Mouse (Mus musculus) stomach, embryonic 14.5 days (tissue): ENCODE measurements around the gene Zfyve1. TPM values are rescaled to one million over a fixed set of nuclear protein-coding genes. Genes with fewer than 3 reads are reported as not detected.

Experiments
- ATAC-seq: fragments of 200-750 bp; cut with Nextera tagmentation; 2 replicates; pipeline ENCODE4 v1.8.0; 2017; ENCODE audit warnings: low read depth, moderate TSS enrichment; ENCODE audit not compliant: insufficient number of reproducible peaks, insufficient read depth, low FRiP score
- H3K27ac ChIP-seq: fragments of 300-500 bp; sonication (generic); 2 replicates; pipeline ENCODE4 v1.5.1; 2014; ENCODE audit warnings: mild to moderate bottlenecking, low read length, moderate library complexity, mixed read lengths
- H3K27me3 ChIP-seq: fragments of 300-500 bp; sonication (generic); 2 replicates; pipeline ENCODE4 v1.6.1; 2014; ENCODE audit warnings: low read length, control low read depth, mixed read lengths; ENCODE audit not compliant: control insufficient read depth, insufficient read depth
- H3K36me3 ChIP-seq: fragments of 300-500 bp; sonication (generic); 2 replicates; pipeline ENCODE4 v1.6.1; 2014; ENCODE audit warnings: mild to moderate bottlenecking, control low read depth, low read length, moderate library complexity, mixed read lengths; ENCODE audit not compliant: control insufficient read depth, insufficient read depth
- H3K4me1 ChIP-seq: fragments of 300-500 bp; sonication (generic); 2 replicates; pipeline ENCODE4 v1.6.1; 2014; ENCODE audit warnings: low read length, control low read depth, mixed read lengths; ENCODE audit not compliant: control insufficient read depth, insufficient read depth
- H3K4me2 ChIP-seq: fragments of 300-500 bp; sonication (generic); replicated peaks from 2 replicates; pipeline ENCODE4 v1.6.1; 2014; ENCODE audit warnings: low read depth, low read length, control low read depth
- H3K4me3 ChIP-seq: fragments of 300-500 bp; sonication (generic); 2 replicates; pipeline ENCODE4 v1.5.1; 2014; ENCODE audit warnings: low read depth, low read length, control low read depth
- H3K9ac ChIP-seq: fragments of 300-500 bp; sonication (generic); replicated peaks from 2 replicates; pipeline ENCODE4 v1.6.1; 2014; ENCODE audit warnings: low read depth, mild to moderate bottlenecking, control low read depth, low read length, moderate library complexity, mixed read lengths
- H3K9me3 ChIP-seq: fragments of 300-500 bp; sonication (generic); 2 replicates; pipeline ENCODE4 v1.6.1; 2016; ENCODE audit warnings: low read depth, low read length, control low read depth; ENCODE audit not compliant: control insufficient read depth
- WGBS: fragments of 180-500 bp; shearing (Covaris S2); extraction: QIAGEN DNeasy Blood & Tissue Kit; methylation state at CpG from one replicate; pipeline ENCODE4 v1.1.7; 2014; 5-methylcytosine and 5-hydroxymethylcytosine counted together
- polyA plus RNA-seq: library from polyadenylated mRNA; unstranded; fragments of >200 nt; fragmentation: Nextera tagmentation; extraction: Ambion mirVana; gene quantifications from 2 replicates; pipeline ENCODE4 v1.2.1, GENCODE M21; 2014

The Zfyve1 gene
- polyA plus RNA-seq, 1 experiment from 2014 or later: 15.9 TPM

DNA sequence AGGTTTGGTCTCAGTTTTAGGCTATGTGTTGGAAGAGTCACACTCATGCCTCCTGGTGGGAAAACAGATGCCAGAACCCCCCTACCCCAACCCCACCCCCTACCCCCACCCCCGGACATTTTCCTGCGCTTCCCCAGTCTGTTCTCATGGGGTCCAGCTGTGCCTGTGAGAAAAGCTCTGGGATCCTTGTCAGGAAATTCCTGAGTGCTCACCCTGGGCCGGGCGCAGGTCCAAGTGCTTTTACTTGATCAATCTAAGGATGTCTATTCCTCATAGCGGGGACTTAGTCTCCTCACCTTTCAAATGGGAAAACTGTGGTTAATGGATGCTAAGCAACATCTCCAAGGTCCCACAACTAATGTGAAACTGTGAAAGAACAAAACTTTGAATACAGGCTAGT, 83.8 kb downstream of the Zfyve1 start:
- 14% methylated on average over 5 of the region's 5 CpGs for WGBS
- peak; percentile 64; the same call in 1 of the 2 replicates for ATAC-seq
- no peak overlapping the region for H3K4me3 ChIP-seq
- no peak overlapping the region for H3K4me2 ChIP-seq
- no peaks in the 10 kb centered on the region for H3K36me3 ChIP-seq
- no peaks in the 10 kb centered on the region for H3K9me3 ChIP-seq
- H3K27me3 ChIP-seq: no peaks in the 10 kb centered on the region
- H3K4me1 ChIP-seq: peaks cover 6% of the 10 kb centered on the region; the same call in 1 of the 2 replicates
- H3K27ac ChIP-seq: no peak overlapping the region
- no peak overlapping the region for H3K9ac ChIP-seq

DNA sequence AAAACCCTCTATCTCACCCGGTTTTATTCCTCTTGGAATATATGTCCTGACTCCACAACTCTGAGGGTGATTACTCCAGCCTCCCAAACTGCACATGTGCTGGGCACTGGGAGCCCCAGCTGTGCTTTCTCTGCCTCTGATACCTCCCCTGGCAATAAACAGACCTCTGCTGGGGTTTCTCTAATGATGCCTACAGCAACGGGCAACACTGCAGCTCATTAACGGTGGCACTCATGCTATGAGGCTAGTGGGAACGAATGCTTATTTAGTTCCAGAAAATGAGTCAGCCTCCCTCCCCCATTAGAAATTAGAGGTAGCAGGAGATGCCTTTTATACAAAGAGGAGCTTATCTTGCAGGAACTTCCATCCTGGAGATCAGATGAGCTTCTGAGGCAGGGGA, 84.2 kb downstream of the Zfyve1 start:
- 27% methylated on average over 4 of the region's 4 CpGs for WGBS
- H3K9me3 ChIP-seq: no peaks in the 10 kb centered on the region
- no peak overlapping the region for H3K9ac ChIP-seq
- peaks cover 6% of the 10 kb centered on the region; the same call in 1 of the 2 replicates for H3K4me1 ChIP-seq
- H3K4me2 ChIP-seq: no peak overlapping the region
- no peaks in the 10 kb centered on the region for H3K27me3 ChIP-seq
- H3K27ac ChIP-seq: no peak overlapping the region
- H3K4me3 ChIP-seq: no peak overlapping the region
- H3K36me3 ChIP-seq: no peaks in the 10 kb centered on the region
- no peak for ATAC-seq

DNA sequence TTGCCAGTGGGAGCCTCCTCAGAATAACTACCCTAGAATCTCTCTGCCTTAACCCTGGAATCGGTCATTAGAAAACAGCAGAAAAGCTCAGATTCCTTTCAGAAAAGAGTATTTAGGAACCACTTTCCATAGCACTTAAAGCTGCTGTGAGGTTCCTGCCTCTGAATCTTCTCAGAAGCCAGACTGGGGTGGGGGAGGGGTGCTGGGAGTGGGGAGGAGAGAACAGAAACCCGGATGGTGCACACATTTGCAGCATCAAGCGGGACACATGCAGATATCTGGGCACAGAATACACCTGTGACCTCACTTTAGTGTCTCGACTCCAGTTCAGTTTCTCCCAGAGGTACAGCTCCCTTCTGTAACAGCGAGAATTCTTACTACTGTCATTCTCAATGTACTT, 86.4 kb downstream of the Zfyve1 start:
- H3K36me3 ChIP-seq: no peaks in the 10 kb centered on the region
- H3K9ac ChIP-seq: no peak overlapping the region
- H3K9me3 ChIP-seq: no peaks in the 10 kb centered on the region
- H3K4me3 ChIP-seq: no peak overlapping the region
- H3K4me1 ChIP-seq: peaks cover 6% of the 10 kb centered on the region; the same call in 1 of the 2 replicates
- H3K27me3 ChIP-seq: no peaks in the 10 kb centered on the region
- no peak overlapping the region for H3K27ac ChIP-seq
- H3K4me2 ChIP-seq: no peak overlapping the region
- 76% methylated on average over 5 of the region's 5 CpGs for WGBS
- ATAC-seq: no peak

DNA sequence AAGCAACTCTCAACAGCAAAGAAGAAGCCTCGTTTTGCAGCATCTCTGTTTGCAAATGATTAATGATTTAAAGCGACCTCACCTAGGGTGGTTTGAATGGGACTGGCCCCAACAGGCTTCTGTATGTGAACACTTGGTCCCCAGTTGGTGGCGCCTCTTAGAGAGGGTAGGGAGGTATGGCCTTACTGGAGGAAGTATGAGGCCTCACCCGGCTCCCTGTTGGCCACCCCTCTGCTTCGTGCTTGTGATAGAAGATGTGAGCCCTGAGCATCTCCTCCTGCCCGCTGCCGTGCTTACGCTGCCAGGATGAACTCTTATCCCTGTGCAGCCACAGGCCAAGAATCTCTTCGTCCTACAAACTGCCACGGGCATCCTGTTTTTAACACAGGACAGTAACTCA, 90.5 kb downstream of the Zfyve1 start:
- H3K4me3 ChIP-seq: no peak overlapping the region
- no peaks in the 10 kb centered on the region for H3K36me3 ChIP-seq
- H3K9me3 ChIP-seq: no peaks in the 10 kb centered on the region
- no peaks in the 10 kb centered on the region for H3K4me1 ChIP-seq
- H3K9ac ChIP-seq: no peak overlapping the region
- no peak for ATAC-seq
- no peaks in the 10 kb centered on the region for H3K27me3 ChIP-seq
- no peak overlapping the region for H3K27ac ChIP-seq
- H3K4me2 ChIP-seq: no peak overlapping the region
- 67% methylated on average over 10 of the region's 10 CpGs for WGBS

DNA sequence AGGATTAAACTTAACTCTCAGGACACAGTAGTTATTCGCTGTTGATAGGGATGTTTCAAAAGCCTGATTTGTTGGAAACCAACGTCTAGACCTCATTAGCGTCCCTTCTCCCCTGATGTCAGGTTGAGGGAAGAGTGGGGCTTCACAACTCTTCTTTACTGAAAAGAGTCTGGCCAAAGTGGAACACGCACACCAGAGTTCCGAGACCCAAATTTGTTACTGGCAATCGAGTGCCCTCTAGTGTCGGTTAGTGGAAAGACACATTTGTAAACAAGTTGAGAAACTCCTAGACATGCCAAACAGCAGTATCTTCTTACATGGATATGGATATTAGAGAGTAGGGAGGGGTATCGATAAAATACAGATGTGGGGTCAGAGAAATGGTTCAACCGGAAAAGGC, 94.8 kb downstream of the Zfyve1 start:
- Histone ChIP-seq H3K36me3 (no peaks in the 10 kb centered on the region), H3K4me3 (no peak overlapping the region), H3K4me1 (no peaks in the 10 kb centered on the region), H3K9ac (no peak overlapping the region), H3K9me3 (no peaks in the 10 kb centered on the region), H3K4me2 (no peak overlapping the region), H3K27ac (no peak overlapping the region), H3K27me3 (no peaks in the 10 kb centered on the region)
- ATAC-seq: no peak
- 7% methylated on average over 9 of the region's 9 CpGs for WGBS

DNA sequence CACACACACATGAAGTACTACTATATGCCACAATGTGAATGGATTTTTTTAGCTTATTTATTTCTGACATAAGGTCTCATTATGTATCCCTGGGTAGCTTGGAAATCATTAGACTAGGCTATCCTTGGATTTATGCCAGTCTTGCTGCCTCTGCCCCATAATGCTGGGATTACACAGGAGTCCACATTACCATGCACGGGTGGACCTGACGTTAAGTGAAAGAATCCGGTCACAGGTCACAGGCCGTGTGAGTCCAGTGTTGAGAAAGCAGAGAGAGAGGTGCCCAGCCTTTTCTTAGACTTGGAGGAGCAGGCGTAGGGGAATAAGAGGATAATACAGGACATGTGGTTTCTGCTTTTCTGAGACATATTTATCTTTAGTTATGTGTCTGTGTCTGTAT, 97.8 kb downstream of the Zfyve1 start:
- no peak overlapping the region for H3K9ac ChIP-seq
- no peak overlapping the region for H3K4me3 ChIP-seq
- no peak overlapping the region for H3K4me2 ChIP-seq
- no peaks in the 10 kb centered on the region for H3K27me3 ChIP-seq
- no peaks in the 10 kb centered on the region for H3K36me3 ChIP-seq
- WGBS: 70% methylated on average over 5 of the region's 5 CpGs
- H3K9me3 ChIP-seq: no peaks in the 10 kb centered on the region
- H3K4me1 ChIP-seq: no peaks in the 10 kb centered on the region
- no peak overlapping the region for H3K27ac ChIP-seq
- ATAC-seq: no peak

DNA sequence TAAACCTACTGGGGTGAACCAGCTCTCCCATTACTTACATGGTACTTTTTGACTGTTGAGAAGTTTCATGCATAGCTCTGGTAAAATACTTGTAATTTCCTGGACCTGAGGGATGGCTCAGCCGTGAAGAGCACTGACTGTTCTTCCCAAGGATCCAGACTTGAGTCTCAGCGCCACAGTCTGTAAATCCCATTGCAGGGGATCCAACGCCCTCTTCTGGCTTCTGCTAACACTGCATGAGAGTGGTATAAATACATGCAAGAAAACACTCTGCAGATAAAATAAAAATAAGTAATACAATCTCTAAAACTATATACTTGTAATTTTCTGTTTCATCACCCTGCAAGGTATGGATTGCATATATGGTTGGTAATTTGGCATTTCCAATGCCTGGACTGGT, 99.1 kb downstream of the Zfyve1 start:
- Histone ChIP-seq H3K4me1 (no peaks in the 10 kb centered on the region), H3K27me3 (no peaks in the 10 kb centered on the region), H3K9me3 (no peaks in the 10 kb centered on the region), H3K27ac (no peak overlapping the region), H3K4me3 (no peak overlapping the region), H3K4me2 (no peak overlapping the region), H3K9ac (no peak overlapping the region), H3K36me3 (no peaks in the 10 kb centered on the region)
- no peak for ATAC-seq
- 83% methylated on average over 3 of the region's 3 CpGs for WGBS

DNA sequence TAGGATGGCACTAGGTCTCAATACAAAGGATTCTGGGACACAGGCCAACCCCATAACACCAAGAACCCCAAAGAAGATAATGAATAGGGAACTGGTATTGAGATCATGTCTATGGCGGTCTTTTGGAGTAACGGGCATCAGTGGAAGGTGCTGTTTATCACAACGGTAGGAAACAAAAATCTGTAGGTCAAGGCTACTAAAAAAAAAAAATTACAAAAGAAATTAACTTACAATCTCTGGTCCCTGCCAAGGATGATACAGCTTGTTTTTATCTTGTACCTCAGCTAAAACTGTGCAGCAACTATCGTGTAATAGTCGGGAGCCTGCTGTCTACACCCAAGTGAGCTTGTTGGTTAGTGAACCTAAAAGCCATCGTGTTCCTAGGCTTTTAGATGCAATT, 100.3 kb downstream of the Zfyve1 start:
- H3K27me3 ChIP-seq: no peaks in the 10 kb centered on the region
- ATAC-seq: no peak
- 92% methylated on average over 6 of the region's 6 CpGs for WGBS

More for the DNA sequence above, 100.3 kb downstream of the Zfyve1 start:
- Histone ChIP-seq H3K9ac (no peak overlapping the region), H3K36me3 (no peaks in the 10 kb centered on the region), H3K4me2 (no peak overlapping the region), H3K9me3 (no peaks in the 10 kb centered on the region), H3K4me1 (no peaks in the 10 kb centered on the region), H3K27ac (no peak overlapping the region), H3K4me3 (no peak overlapping the region)
